Mouse (Mus musculus): ENCODE data around the gene Dnajb8. TPM values are rescaled to one million over a fixed set of nuclear protein-coding genes. Genes with fewer than 3 reads are reported as not detected.

Gene Dnajb8
- total and polyA plus RNA-seq, 2 experiments from 2014 or later: not detected

GRCm38 (mm10) chr6:88290129-88290766 lies 68.2 kb downstream of the Dnajb8 start:
- Histone ChIP-seq H3K36me3 (ENCODE audit: insufficient read depth) (no peaks in the 10 kb centered on the region), H3K27ac (ENCODE audit: low read depth, low read length) (no peak overlapping the region), H3K4me2 (ENCODE audit: low read depth) (no peak overlapping the region), H3K9me3 (ENCODE audit: low read length) (no peaks in the 10 kb centered on the region), H3K4me1 (ENCODE audit: insufficient read depth) (no peaks in the 10 kb centered on the region), H3K27me3 (ENCODE audit: insufficient read depth, low read length) (no peaks in the 10 kb centered on the region), H3K9ac (no peak overlapping the region), H3K4me3 (ENCODE audit: low read depth, low read length) (no peak overlapping the region)
- WGBS: 20% methylated on average over 6 of the region's 6 CpGs
- no peak for TF ChIP-seq CTCF (IDR thresholded peaks at IDR 0.05; ENCODE audit: low read depth)
- DNase-seq (peak; percentile 82), ATAC-seq (peak; percentile 93)

DNA sequence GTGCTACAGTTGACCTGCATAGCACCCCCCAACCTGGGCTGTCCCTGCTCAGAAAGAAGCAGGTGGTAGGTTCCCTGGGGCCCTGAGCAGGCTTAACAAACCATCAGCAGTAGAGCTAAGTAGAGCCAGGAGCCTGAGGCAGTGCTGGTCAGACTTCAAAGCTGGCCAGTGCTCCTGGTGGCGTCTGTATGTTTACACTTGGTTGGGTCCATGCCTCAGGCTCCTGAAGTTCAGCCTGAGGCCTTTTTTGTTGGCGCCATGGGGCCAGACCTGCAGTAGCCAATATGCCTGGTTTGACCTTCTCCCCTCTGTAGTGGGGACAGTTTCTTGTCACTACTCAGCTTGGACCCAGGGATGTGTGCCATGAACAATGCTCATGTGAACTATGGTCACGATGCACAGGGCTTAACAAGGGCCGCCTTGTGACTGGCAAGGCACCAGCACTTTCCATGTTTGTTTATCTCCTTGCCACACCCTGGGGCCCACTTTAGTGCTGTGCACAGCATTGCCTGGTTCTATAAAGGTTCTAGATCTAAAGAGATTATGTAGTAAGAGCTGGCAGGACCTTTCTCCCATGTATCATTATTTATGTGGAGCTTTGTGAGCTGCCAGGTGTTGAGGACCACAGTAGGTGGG lies 70.3 kb downstream of the Dnajb8 start:
- Histone ChIP-seq H3K9me3 (ENCODE audit: low read length) (no peaks in the 10 kb centered on the region), H3K4me1 (ENCODE audit: insufficient read depth) (no peaks in the 10 kb centered on the region), H3K9ac (no peak overlapping the region), H3K36me3 (ENCODE audit: insufficient read depth) (peaks cover under 1% of the 10 kb centered on the region; the same call in 1 of the 2 replicates), H3K27ac (ENCODE audit: low read depth, low read length) (no peak overlapping the region), H3K27me3 (ENCODE audit: insufficient read depth, low read length) (no peaks in the 10 kb centered on the region), H3K4me2 (ENCODE audit: low read depth) (no peak overlapping the region), H3K4me3 (ENCODE audit: low read depth, low read length) (no peak overlapping the region)
- no peak for ATAC-seq
- WGBS: 81% methylated on average over 4 of the region's 4 CpGs
- no peak for DNase-seq
- no peak for TF ChIP-seq CTCF (IDR thresholded peaks at IDR 0.05; ENCODE audit: low read depth)

GRCm38 (mm10) chr6:88299491-88299890 lies 77.4 kb downstream of the Dnajb8 start:
- no peak for DNase-seq
- 67% methylated on average over 2 of the region's 2 CpGs for WGBS
- no peak for TF ChIP-seq CTCF (IDR thresholded peaks at IDR 0.05; ENCODE audit: low read depth)
- no peak for ATAC-seq
- H3K4me3 ChIP-seq (ENCODE audit: low read depth, low read length): no peak overlapping the region
- peaks cover 4% of the 10 kb centered on the region; the same call in 1 of the 2 replicates for H3K36me3 ChIP-seq (ENCODE audit: insufficient read depth)
- no peak overlapping the region for H3K4me2 ChIP-seq (ENCODE audit: low read depth)
- H3K4me1 ChIP-seq (ENCODE audit: insufficient read depth): no peaks in the 10 kb centered on the region
- no peak overlapping the region for H3K9ac ChIP-seq
- no peaks in the 10 kb centered on the region for H3K9me3 ChIP-seq (ENCODE audit: low read length)
- no peak overlapping the region for H3K27ac ChIP-seq (ENCODE audit: low read depth, low read length)
- no peaks in the 10 kb centered on the region for H3K27me3 ChIP-seq (ENCODE audit: insufficient read depth, low read length)

- no peak for TF ChIP-seq CTCF (IDR thresholded peaks at IDR 0.05; ENCODE audit: low read depth)
- no peak overlapping the region for H3K9ac ChIP-seq
- no peaks in the 10 kb centered on the region for H3K9me3 ChIP-seq (ENCODE audit: low read length)
- no peak for ATAC-seq
- H3K4me1 ChIP-seq (ENCODE audit: insufficient read depth): no peaks in the 10 kb centered on the region
- peaks cover 4% of the 10 kb centered on the region; the same call in 1 of the 2 replicates for H3K36me3 ChIP-seq (ENCODE audit: insufficient read depth)
- no peak overlapping the region for H3K4me2 ChIP-seq (ENCODE audit: low read depth)
- no peaks in the 10 kb centered on the region for H3K27me3 ChIP-seq (ENCODE audit: insufficient read depth, low read length)
- H3K27ac ChIP-seq (ENCODE audit: low read depth, low read length): no peak overlapping the region
- 76% methylated on average over 7 of the region's 7 CpGs for WGBS
- no peak for DNase-seq
- no peak overlapping the region for H3K4me3 ChIP-seq (ENCODE audit: low read depth, low read length)
These were observed 79.2 kb downstream of the Dnajb8 start for GRCm38 (mm10) chr6:88301234-88301633.

Other genes starting within 250 kb of the Dnajb8 start
- gene H1fx, start 240.6 kb upstream of the Dnajb8 start, total RNA-seq (2014; rRNA removed): 16.7 and 26.7 TPM in 2 replicates
- 66.3 and 68.6 TPM in 2 replicates for gene H1fx, start 240.6 kb upstream of the Dnajb8 start, polyA plus RNA-seq (2015; fragmentation: Nextera tagmentation; extraction: Ambion mirVana)
- gene Rab7, start 177.0 kb upstream of the Dnajb8 start, total RNA-seq (2014; rRNA removed): 75.9 and 88.9 TPM in 2 replicates
- 360 and 367 TPM in 2 replicates for gene Rab7, start 177.0 kb upstream of the Dnajb8 start, polyA plus RNA-seq (2015; fragmentation: Nextera tagmentation; extraction: Ambion mirVana)
- 156 and 192 TPM in 2 replicates for gene Rpn1, start 137.8 kb upstream of the Dnajb8 start, total RNA-seq (2014; rRNA removed)
- gene Rpn1, start 137.8 kb upstream of the Dnajb8 start, polyA plus RNA-seq (2015; fragmentation: Nextera tagmentation; extraction: Ambion mirVana): 242 and 248 TPM in 2 replicates
- gene Gata2, start 28.4 kb upstream of the Dnajb8 start, total RNA-seq (2014; rRNA removed): 1.2 and 2.3 TPM in 2 replicates
- 4.6 and 5.6 TPM in 2 replicates for gene Gata2, start 28.4 kb upstream of the Dnajb8 start, polyA plus RNA-seq (2015; fragmentation: Nextera tagmentation; extraction: Ambion mirVana)
- gene Eefsec, start 224.3 kb downstream of the Dnajb8 start, total RNA-seq (2014; rRNA removed): 20.1 and 22.9 TPM in 2 replicates
- gene Eefsec, start 224.3 kb downstream of the Dnajb8 start, polyA plus RNA-seq (2015; fragmentation: Nextera tagmentation; extraction: Ambion mirVana): 26.1 and 28.4 TPM in 2 replicates
- gene Ruvbl1, start 243.1 kb downstream of the Dnajb8 start, total RNA-seq (2014; rRNA removed): 56.7 and 59.2 TPM in 2 replicates
- 78.9 and 82.8 TPM in 2 replicates for gene Ruvbl1, start 243.1 kb downstream of the Dnajb8 start, polyA plus RNA-seq (2015; fragmentation: Nextera tagmentation; extraction: Ambion mirVana)

Data from forebrain, postnatal 0 days (tissue).